Mouse (Mus musculus): ENCODE results near the gene Higd1a.

GRCm38 (mm10) chr9:121860921-121861320 lies 2.8 kb upstream of the Higd1a start:
- TF ChIP-seq EP300 (IDR thresholded peaks at IDR 0.05; ENCODE audit: insufficient read depth, low read depth, low read length) (no peak), POLR2A (IDR thresholded peaks at IDR 0.05; ENCODE audit: insufficient read depth, low read length) (no peak)

Data from ES-Bruce4 (cell line).